In genomic region chr9:46075578-46075977, GRCm38 (mm10) we compare ENCODE assay signal across 11 mouse cellular contexts.
"Had no signal": no experiment of that assay in that cellular context is flagged by ENCODE, and none has a peak within 500 bp of the region (broad histone marks: within the 10 kb centered on the region; RNA-seq: fewer than 3 reads in every experiment).

No protein-coding gene starts in this region.

- DNase-seq: lung, adult 18-20 months; lung, embryonic 14.5 days; lung, postnatal 10 days; lung, postnatal 4 days; midbrain, embryonic 14.5 days; right cerebral cortex, postnatal 14 days; right cerebral cortex, postnatal 4 days; spleen, adult 18-20 months; thymus, adult 18-20 months; thymus, postnatal 14 days; thymus, postnatal 36 days had no signal
